Mouse (Mus musculus) ES-Bruce4 (cell line): Measurements from ENCODE around the gene Myh6. TPM values are rescaled to one million over a fixed set of nuclear protein-coding genes. Genes with fewer than 3 reads are reported as not detected.
"Not testable (repeated sequence)": the region's sequence is repeated elsewhere in the genome, so short reads cannot be mapped to it uniquely, and the experiment has no call there.

ENCODE experiments used
- H3K27ac ChIP-seq: 2 replicates; pipeline ENCODE4 v1.5.1; 2012; ENCODE audit warnings: low read length, inconsistent platforms; ENCODE audit not compliant: insufficient read depth
- H3K27me3 ChIP-seq: 2 replicates; pipeline ENCODE4 v1.6.1; 2012; ENCODE audit warnings: mild to moderate bottlenecking, low read length, inconsistent platforms; ENCODE audit not compliant: control insufficient read depth, poor library complexity, insufficient read depth, severe bottlenecking
- H3K36me3 ChIP-seq: 2 replicates; pipeline ENCODE4 v1.6.1; 2012; ENCODE audit warnings: inconsistent platforms, mild to moderate bottlenecking, low read length, moderate library complexity; ENCODE audit not compliant: control insufficient read depth, poor library complexity, insufficient read depth, severe bottlenecking
- H3K4me1 ChIP-seq: one replicate; pipeline ENCODE4 v1.8.1; 2011; ENCODE audit warnings: low read length; ENCODE audit not compliant: control insufficient read depth, insufficient read depth
- H3K4me3 ChIP-seq: 2 replicates; pipeline ENCODE4 v1.5.1; 2011; ENCODE audit warnings: low read depth, mild to moderate bottlenecking, low read length
- H3K9ac ChIP-seq: 2 replicates; pipeline ENCODE4 v1.6.1; 2012; ENCODE audit warnings: low read depth, mild to moderate bottlenecking, inconsistent platforms; ENCODE audit not compliant: poor library complexity, severe bottlenecking
- H3K9me3 ChIP-seq: replicated peaks from 2 replicates; pipeline ENCODE4 v1.6.1; 2012; ENCODE audit warnings: mild to moderate bottlenecking, low read length, inconsistent platforms; ENCODE audit not compliant: control insufficient read depth, poor library complexity, insufficient read depth, severe bottlenecking
- CTCF ChIP-seq: IDR thresholded peaks from one replicate; pipeline ENCODE4 v1.8.1; 2011; ENCODE audit warnings: low read depth, low read length
- EP300 ChIP-seq: IDR thresholded peaks from 2 replicates; pipeline ENCODE4 v1.6.1; 2011; ENCODE audit warnings: low read depth, low read length; ENCODE audit not compliant: insufficient read depth
- POLR2A ChIP-seq: IDR thresholded peaks from one replicate; pipeline ENCODE4 v1.8.1; 2011; ENCODE audit warnings: low read length; ENCODE audit not compliant: insufficient read depth
- polyA plus RNA-seq: library from polyadenylated mRNA; stranded (reverse); fragments of >200 nt; gene quantifications from 2 replicates; pipeline ENCODE4 v1.2.4, GENCODE M21; 2011; ENCODE audit warnings: low read depth; ENCODE audit not compliant: missing spikeins, insufficient read depth, insufficient read length

Gene Myh6
- polyA plus RNA-seq, 1 experiment = not detected

- TF ChIP-seq CTCF (no peak), POLR2A (no peak), EP300 (no peak)
- Histone ChIP-seq H3K9me3 (no peaks in the 10 kb centered on the region), H3K9ac (no peak overlapping the region), H3K36me3 (no peaks in the 10 kb centered on the region), H3K4me1 (no peaks in the 10 kb centered on the region), H3K27ac (no peak overlapping the region), H3K4me3 (no peak overlapping the region), H3K27me3 (no peaks in the 10 kb centered on the region)
Measured at GRCm38 (mm10) chr14:54974068-54974791, 7.5 kb upstream of the Myh6 start.

DNA sequence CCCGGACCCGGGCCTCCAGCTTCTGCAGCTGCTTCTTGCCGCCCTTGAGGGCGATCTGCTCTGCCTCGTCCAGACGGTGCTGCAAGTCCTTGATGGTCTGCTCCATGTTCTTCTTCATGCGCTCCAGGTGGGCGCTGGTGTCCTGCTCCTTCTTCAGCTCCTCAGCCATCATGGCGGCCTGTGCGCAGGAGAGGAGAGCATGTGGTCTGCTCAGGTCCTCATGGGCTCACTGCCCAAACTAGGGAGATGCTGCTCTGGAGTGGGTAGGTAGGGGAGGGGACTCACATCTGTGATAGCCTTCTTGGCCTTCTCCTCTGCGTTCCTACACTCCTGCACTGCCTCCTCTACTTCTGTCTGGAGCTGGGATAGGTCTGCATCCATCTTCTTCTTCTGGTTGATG, 6.1 kb upstream of the Myh6 start:
- H3K36me3 ChIP-seq, H3K4me1 ChIP-seq, H3K9me3 ChIP-seq, H3K4me3 ChIP-seq, H3K27me3 ChIP-seq, H3K9ac ChIP-seq, H3K27ac ChIP-seq: not testable (repeated sequence)

GRCm38 (mm10) chr14:54968344-54968743, 1.6 kb upstream of the Myh6 start:
- H3K4me3 ChIP-seq = no peak overlapping the region
- no peaks in the 10 kb centered on the region for H3K4me1 ChIP-seq
- H3K9ac ChIP-seq = no peak overlapping the region
- TF ChIP-seq CTCF (no peak), POLR2A (no peak), EP300 (no peak)
- H3K27ac ChIP-seq = no peak overlapping the region
- no peaks in the 10 kb centered on the region for H3K36me3 ChIP-seq
- H3K9me3 ChIP-seq = no peaks in the 10 kb centered on the region
- no peaks in the 10 kb centered on the region for H3K27me3 ChIP-seq

DNA sequence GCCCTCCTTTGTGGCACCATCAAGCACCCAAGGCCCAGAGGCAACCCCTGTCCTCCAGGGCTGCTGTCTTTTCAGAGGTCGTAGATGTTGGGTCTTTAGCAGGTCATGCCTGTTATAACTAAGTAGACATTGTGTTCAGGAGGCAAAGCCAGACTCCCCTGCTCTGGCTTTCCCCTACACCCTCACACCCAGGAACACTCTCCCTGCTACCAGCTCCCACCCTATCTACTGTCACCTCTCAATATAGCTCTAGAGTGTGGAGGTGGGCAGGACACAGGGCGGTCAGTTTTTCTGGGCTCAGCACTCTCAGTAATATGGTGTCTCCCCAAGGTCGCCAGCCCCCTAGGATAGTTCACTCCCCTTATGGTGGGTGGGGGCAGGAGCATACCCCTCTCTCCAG, 1.1 kb upstream of the Myh6 start:
- Histone ChIP-seq H3K9ac (no peak overlapping the region), H3K9me3 (no peaks in the 10 kb centered on the region), H3K27me3 (no peaks in the 10 kb centered on the region), H3K27ac (no peak overlapping the region), H3K4me1 (no peaks in the 10 kb centered on the region), H3K4me3 (no peak overlapping the region), H3K36me3 (no peaks in the 10 kb centered on the region)
- TF ChIP-seq CTCF = no peak
- TF ChIP-seq EP300 = no peak
- no peak for TF ChIP-seq POLR2A

DNA sequence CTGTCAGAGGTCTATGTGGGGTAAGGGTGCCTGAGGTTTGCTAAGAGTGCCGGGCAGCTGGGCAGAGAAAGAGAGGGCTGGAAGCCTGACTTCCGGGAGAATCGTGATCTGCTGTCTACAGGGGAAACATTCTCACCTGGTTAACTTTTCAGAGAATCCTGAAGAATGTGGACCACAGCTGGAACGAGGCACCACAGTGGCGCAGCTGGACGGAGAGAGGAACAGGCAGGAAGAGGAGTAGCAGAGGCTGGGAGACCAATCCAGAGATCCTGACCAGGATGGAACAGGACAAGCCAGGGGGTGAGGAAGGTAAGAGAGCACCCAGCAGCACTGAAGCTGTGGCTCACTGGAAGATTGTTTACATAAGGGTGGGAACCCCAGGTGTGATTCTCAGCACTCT, 1.1 kb downstream of the Myh6 start:
- H3K4me1 ChIP-seq = no peaks in the 10 kb centered on the region
- TF ChIP-seq EP300 (no peak), CTCF (no peak), POLR2A (no peak)
- no peaks in the 10 kb centered on the region for H3K36me3 ChIP-seq
- H3K9ac ChIP-seq = no peak overlapping the region
- no peak overlapping the region for H3K27ac ChIP-seq
- no peaks in the 10 kb centered on the region for H3K9me3 ChIP-seq
- H3K4me3 ChIP-seq = no peak overlapping the region
- no peaks in the 10 kb centered on the region for H3K27me3 ChIP-seq

DNA sequence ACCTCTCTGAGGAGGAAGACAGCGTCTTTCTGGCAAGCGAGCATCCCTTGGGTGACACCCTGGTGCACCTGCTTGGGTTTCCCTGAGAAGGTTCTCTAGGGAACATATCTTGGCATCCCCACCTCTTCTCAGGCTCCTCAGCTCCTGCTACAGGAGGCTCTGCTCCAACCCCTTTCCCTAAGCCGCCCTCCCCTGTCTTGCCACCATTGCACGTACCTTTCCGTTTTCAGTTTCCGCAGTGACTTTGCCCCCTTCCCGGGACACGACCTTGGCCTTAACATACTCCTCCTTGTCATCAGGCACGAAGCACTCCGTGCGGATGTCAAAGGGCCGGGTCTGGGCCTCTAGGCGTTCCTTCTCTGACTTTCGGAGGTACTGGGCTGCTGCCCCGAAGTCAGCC, 1.7 kb downstream of the Myh6 start:
- Histone ChIP-seq H3K9ac (no peak overlapping the region), H3K4me1 (no peaks in the 10 kb centered on the region), H3K4me3 (no peak overlapping the region), H3K36me3 (no peaks in the 10 kb centered on the region), H3K27me3 (no peaks in the 10 kb centered on the region), H3K9me3 (no peaks in the 10 kb centered on the region), H3K27ac (no peak overlapping the region)
- TF ChIP-seq CTCF (no peak), POLR2A (no peak), EP300 (no peak)
